Mouse (Mus musculus) C2C12 (cell line): Measurements from ENCODE around the gene Ttyh2.
A peak's percentile ranks its signal among the peaks of the same experiment; 100 is the strongest.

Source experiments
- CTCF ChIP-seq: IDR thresholded peaks from one replicate; pipeline ENCODE4 v1.5.1; 2011; ENCODE audit not compliant: control insufficient read depth, insufficient read depth, insufficient read length
- MAX ChIP-seq: IDR thresholded peaks from one replicate; pipeline ENCODE4 v1.6.1; 2011; ENCODE audit warnings: mild to moderate bottlenecking, control low read depth
- MYOD1 ChIP-seq: IDR thresholded peaks from one replicate; pipeline ENCODE4 v1.6.1; 2011; ENCODE audit warnings: low read depth; ENCODE audit not compliant: control insufficient read depth, insufficient read length
- MYOG ChIP-seq: IDR thresholded peaks from one replicate; pipeline ENCODE4 v1.6.1; 2011; ENCODE audit not compliant: control insufficient read depth, insufficient read length; ENCODE audit errors: extremely low read depth
- USF1 ChIP-seq: IDR thresholded peaks from one replicate; pipeline ENCODE4 v1.6.1; 2011; ENCODE audit warnings: low read depth, mild to moderate bottlenecking, control low read depth, moderate library complexity

- TF ChIP-seq CTCF (no peak), MAX (no peak), MYOD1 (peak; percentile 86), MYOG (no peak), USF1 (no peak)
Measured at GRCm38 (mm10) chr11:114704071-114704913, 29.1 kb downstream of the Ttyh2 start.
